Comparison of ENCODE assay signal across 8 mouse cellular contexts in the genomic region with DNA sequence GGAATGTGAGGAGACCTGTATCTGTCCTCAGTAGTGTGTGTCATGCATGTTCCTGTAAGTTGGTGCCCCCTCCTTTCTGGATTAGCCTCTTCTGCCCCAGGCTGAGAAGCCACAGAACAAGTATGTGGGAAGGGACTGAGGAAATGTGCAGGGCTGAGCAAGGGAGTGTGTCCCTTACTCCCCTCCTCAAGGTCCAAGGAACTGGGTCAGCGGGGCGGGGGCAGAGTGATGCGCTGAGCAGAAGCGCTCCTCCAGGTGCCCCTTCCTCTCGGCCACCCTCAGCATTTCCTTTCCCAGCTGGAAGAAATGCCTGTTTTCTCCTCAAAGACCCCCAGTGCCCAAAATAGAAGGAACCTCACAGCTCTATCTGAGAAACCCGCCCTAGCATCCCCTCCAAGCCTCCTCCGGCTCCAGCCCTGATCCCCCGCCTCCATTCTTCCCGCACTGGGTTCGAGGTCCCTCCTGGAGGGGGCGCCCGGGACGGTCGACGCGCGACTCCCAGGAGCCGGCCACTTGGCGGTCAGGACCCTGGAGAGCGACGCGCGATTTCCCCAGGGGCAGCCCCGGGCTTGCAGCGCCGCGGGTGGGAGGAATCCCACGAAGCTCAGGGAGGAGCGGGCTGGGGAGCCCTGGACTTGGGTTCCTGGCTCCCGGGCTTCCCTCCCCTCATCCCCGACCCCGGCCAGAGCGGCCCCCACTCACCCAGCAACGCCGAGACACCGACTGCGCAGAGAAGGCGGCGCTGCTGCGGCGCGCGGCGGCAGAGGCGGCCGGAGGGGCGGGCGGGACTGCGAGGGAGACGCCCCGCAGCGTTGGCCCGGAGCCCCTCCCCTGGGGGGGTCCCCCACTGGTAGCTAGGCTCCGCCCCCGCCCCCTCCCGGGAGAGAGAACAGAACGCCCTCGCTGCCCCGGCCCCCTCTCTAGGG. TPM values are rescaled to one million over a fixed set of nuclear protein-coding genes. Genes with fewer than 3 reads are reported as not detected.
DNase-seq lines count a peak whose midpoint lies in the region; ATAC-seq and TF ChIP-seq lines count a peak whose summit lies in the region.

No protein-coding gene starts in this region.

- no peak for TF ChIP-seq POLR2A in MEL (IDR thresholded peaks at IDR 0.05; ENCODE audit: control insufficient read depth in 1 of 2, insufficient read depth in 1 of 2, low read depth in 1 of 2, low read length in 2 of 2, poor library complexity in 1 of 2)

- H3K4me1 ChIP-seq in MEL (ENCODE audit: control insufficient read depth in 1 of 2, insufficient read depth in 2 of 2, low read length in 2 of 2), result peaks cover 0 to 6% of the 10 kb centered on the region in 2 experiments; a peak in 2 of 4 replicates
- H3K4me1 ChIP-seq in embryonic facial prominence, embryonic 12.5 days, result peaks cover 29% of the 10 kb centered on the region

- no peak for ATAC-seq in embryonic facial prominence, embryonic 12.5 days (ENCODE audit: insufficient number of reproducible peaks, insufficient read depth, low FRiP score, low TSS enrichment)

- H3K9me3 ChIP-seq in MEL (replicated peaks; ENCODE audit: insufficient read depth, low read length), result no peaks in the 10 kb centered on the region
- no peaks in the 10 kb centered on the region for H3K9me3 ChIP-seq in embryonic facial prominence, embryonic 12.5 days

- H3K27me3 ChIP-seq in MEL (ENCODE audit: control insufficient read depth in 1 of 2, insufficient read depth in 2 of 2, low read length in 2 of 2), result 0 out of 4 replicates have a peak, but pooled peaks cover 0 to 1% of the 10 kb centered on the region in 2 experiments
- peaks cover 69% of the 10 kb centered on the region for H3K27me3 ChIP-seq in embryonic facial prominence, embryonic 12.5 days

- peak in 2 of 3 experiments; percentile 50 to 57; a peak in 4 of 6 replicates for TF ChIP-seq CTCF in MEL (IDR thresholded peaks at IDR 0.05 in 2 of 3, conservative IDR thresholded peaks at IDR 0.05 in 1 of 3; ENCODE audit: control insufficient read depth in 1 of 3, insufficient read depth in 1 of 3, low read depth in 2 of 3, low read length in 3 of 3, poor library complexity in 1 of 3, severe bottlenecking in 1 of 3)

- peak; percentile 10 for TF ChIP-seq RAD21 in MEL (IDR thresholded peaks at IDR 0.05; ENCODE audit: low read depth, low read length)

- no peak overlapping the region for H3K9ac ChIP-seq in MEL (ENCODE audit: control insufficient read depth, low read depth, low read length, poor library complexity, severe bottlenecking)
- H3K9ac ChIP-seq in embryonic facial prominence, embryonic 12.5 days, result peak overlapping the region; percentile 22

- no peak overlapping the region for H3K27ac ChIP-seq in MEL (ENCODE audit: control insufficient read depth, low read depth, low read length)
- H3K27ac ChIP-seq in embryonic facial prominence, embryonic 12.5 days, result no peak overlapping the region

- WGBS in embryonic facial prominence, embryonic 12.5 days, result 1% methylated on average over 45 of the region's 59 CpGs

- no peak for TF ChIP-seq EP300 in MEL (IDR thresholded peaks at IDR 0.05; ENCODE audit: low read depth in 1 of 2, low read length in 2 of 2)

- H3K79me2 ChIP-seq in MEL (ENCODE audit: control insufficient read depth, insufficient read depth, low read length, poor library complexity), result no peaks in the 10 kb centered on the region

- H3K4me2 ChIP-seq in embryonic facial prominence, embryonic 12.5 days (replicated peaks), result peak overlapping the region; percentile 97

- no peak overlapping the region for H3K4me3 ChIP-seq in MEL (ENCODE audit: control insufficient read depth in 1 of 2, insufficient read depth in 1 of 2, low read depth in 2 of 2, low read length in 2 of 2)
- H3K4me3 ChIP-seq in embryonic facial prominence, embryonic 12.5 days, result peak overlapping the region; percentile 39

- peaks cover 0 to 3% of the 10 kb centered on the region in 2 experiments; a peak in 1 of 4 replicates for H3K36me3 ChIP-seq in MEL (ENCODE audit: control insufficient read depth in 1 of 2, insufficient read depth in 2 of 2, low read length in 2 of 2)
- H3K36me3 ChIP-seq in embryonic facial prominence, embryonic 12.5 days, result no peaks in the 10 kb centered on the region

- DNase-seq in B cell, adult 2 months, result peak; percentile 77 to 79
- DNase-seq in MEL (ENCODE audit: low read depth, low spot score), result peak; percentile 67
- peak; percentile 87 for DNase-seq in heart, postnatal 4 days
- peak; percentile 68 to 84 for DNase-seq in layer of hippocampus, postnatal 10 days (ENCODE audit: low spot score in 2 of 2)
- peak; percentile 58 for DNase-seq in lung, postnatal 25 days (ENCODE audit: low spot score)
- peak; percentile 76 for DNase-seq in right cerebral cortex, adult 18-20 months
- DNase-seq in urinary bladder, postnatal 4 days (ENCODE audit: low spot score in 2 of 2), result peak; percentile 62 to 82

TF ChIP-seq in MEL, 35 proteins besides CTCF, POLR2A, EP300 and RAD21:
- TF ChIP-seq KAT2A (conservative IDR thresholded peaks at IDR 0.05; ENCODE audit: low read depth, low read length) (no peak), SIN3A (IDR thresholded peaks at IDR 0.05; ENCODE audit: low read length) (peak; percentile 71), NELFE (IDR thresholded peaks at IDR 0.05; ENCODE audit: low read depth, low read length) (no peak), ZC3H11A (IDR thresholded peaks at IDR 0.05; ENCODE audit: low read depth, low read length) (peak; percentile 22; the same call in 1 of the 2 replicates), NRF1 (IDR thresholded peaks at IDR 0.05; ENCODE audit: insufficient read depth, low read depth, low read length, poor library complexity, severe bottlenecking) (no peak), SMC3 (IDR thresholded peaks at IDR 0.05; ENCODE audit: low read depth, low read length) (peak; percentile 43), MAZ (IDR thresholded peaks at IDR 0.05; ENCODE audit: low read depth, low read length) (peak; percentile 59; the same call in 1 of the 2 replicates), GATA1 (IDR thresholded peaks at IDR 0.05; ENCODE audit: low read depth, low read length) (no peak), MXI1 (IDR thresholded peaks at IDR 0.05; ENCODE audit: low read depth, low read length) (peak; percentile 64)

RNA-seq across cellular contexts. Expression of a gene that starts 1.1 kb away (rescaled TPM):
- total RNA-seq in MEL (2012; rRNA removed), result 0.39 and 0.59 TPM in 2 replicates
- 1 to 10 TPM in 1 of 2 experiments, not detected in 1; 1.1 TPM for polyA plus RNA-seq in MEL (2012; ENCODE audit: insufficient read depth in 1 of 2, insufficient read length in 2 of 2, low read depth in 1 of 2, low replicate concordance in 2 of 2, missing spikeins in 1 of 2)
- polyA plus RNA-seq in embryonic facial prominence, embryonic 12.5 days (2016; fragmentation: Nextera tagmentation; extraction: Ambion mirVana), result 3.6 and 4.7 TPM in 2 replicates
- under 1 TPM; 0.25 to 0.69 TPM for total RNA-seq in heart, postnatal 4 days (2021)
- total RNA-seq in layer of hippocampus, postnatal 10 days (2021), result 100 to 1,000 TPM; 910 to 956 TPM

RNA-seq across cellular contexts. Expression of a gene that starts 15.4 kb away (rescaled TPM):
- total RNA-seq in MEL (2012; rRNA removed), result not detected in 2 replicates
- not detected for polyA plus RNA-seq in MEL (2012; ENCODE audit: insufficient read depth in 1 of 2, insufficient read length in 2 of 2, low read depth in 1 of 2, low replicate concordance in 2 of 2, missing spikeins in 1 of 2)
- 6.3 and 7.6 TPM in 2 replicates for polyA plus RNA-seq in embryonic facial prominence, embryonic 12.5 days (2016; fragmentation: Nextera tagmentation; extraction: Ambion mirVana)
- total RNA-seq in heart, postnatal 4 days (2021), result not detected
- not detected for total RNA-seq in layer of hippocampus, postnatal 10 days (2021)

RNA-seq across cellular contexts. Expression of a gene that starts 16.0 kb away (rescaled TPM):
- total RNA-seq in MEL (2012; rRNA removed), result 15.5 and 15.8 TPM in 2 replicates
- 100 to 1,000 TPM in 1 of 2 experiments, 10 to 100 TPM in 1; 35.9 to 123 TPM for polyA plus RNA-seq in MEL (2012; ENCODE audit: insufficient read depth in 1 of 2, insufficient read length in 2 of 2, low read depth in 1 of 2, low replicate concordance in 2 of 2, missing spikeins in 1 of 2)
- polyA plus RNA-seq in embryonic facial prominence, embryonic 12.5 days (2016; fragmentation: Nextera tagmentation; extraction: Ambion mirVana), result 9.6 and 9.9 TPM in 2 replicates
- total RNA-seq in heart, postnatal 4 days (2021), result 100 to 1,000 TPM; 101 to 105 TPM
- total RNA-seq in layer of hippocampus, postnatal 10 days (2021), result 10 to 100 TPM; 41.4 to 42.9 TPM

Comparison
In these comparisons a context has a peak if more than half of its experiments do, and no peak if none do; other contexts are left out.
1. RNA of a gene that starts 1.1 kb away (total RNA-seq): 910 to 956 TPM in layer of hippocampus, postnatal 10 days; 0.25 to 0.69 TPM in heart, postnatal 4 days and 0.39 to 0.59 TPM in MEL; every median in the first group is over 100 times any median in the second.
2. Peak in every context shown above with its lines, with median percentiles within 50 percentile points of each other: DNase-seq.